Mouse (Mus musculus) ZHBTc4 (cell line): ENCODE measurements at regions not wholly inside any gene's neighbourhood (a gene's known extent, or its start where the extent isn't known, plus 50 kb on each side); places are given as distances from the start of the nearest gene placed in this dataset.

Experiments used
- DNase-seq: peaks from one replicate; pipeline ENCODE4 v3.0.0-alpha.2; 2011; ENCODE audit warnings: low read depth, low spot score

GRCm38 (mm10) chr9:27242325-27242724 is 56.7 kb upstream of the Igsf9b start:
- DNase-seq: no peak

GRCm38 (mm10) chr9:27240926-27241325 is 58.1 kb upstream of the Igsf9b start:
- DNase-seq: no peak

- no peak for DNase-seq
These were observed 58.5 kb upstream of the Igsf9b start for GRCm38 (mm10) chr9:27240491-27240890.

- no peak for DNase-seq
These were observed 66.3 kb upstream of the Igsf9b start for GRCm38 (mm10) chr9:27232692-27233091.

- DNase-seq: no peak
These were observed 71.5 kb upstream of the Igsf9b start for GRCm38 (mm10) chr9:27227458-27227857.

GRCm38 (mm10) chr9:27221183-27221582 is 66.0 kb upstream of the Jam3 start:
- peak; percentile 86 for DNase-seq

- no peak for DNase-seq
These were observed 60.8 kb upstream of the Jam3 start for GRCm38 (mm10) chr9:27216024-27216423.

GRCm38 (mm10) chr9:27214023-27214422 is 58.8 kb upstream of the Jam3 start:
- no peak for DNase-seq

- DNase-seq: no peak
These were observed 53.6 kb upstream of the Jam3 start for GRCm38 (mm10) chr9:27208840-27209239.
